Mouse (Mus musculus) megakaryocyte-erythroid progenitor cell, adult 5-6 weeks (primary cell): ENCODE measurements around the gene Nfkbiz. TPM values are rescaled to one million over a fixed set of nuclear protein-coding genes. Genes with fewer than 3 reads are reported as not detected.

Experiments used
- total RNA-seq, 2 experiments: library from RNA; stranded (forward) in 1 of 2; stranded (reverse) in 1 of 2; fragments of 200-1000, 215-1000 nt in 1 of 2; fragments of >200 nt in 1 of 2; fragmentation: Nextera tagmentation in 1 of 2; gene quantifications; 2 replicates each; pipeline ENCODE4 v1.2.3; 2014 to 2017

Nfkbiz gene
- total RNA-seq, 2 experiments from 2014 or later: 3.5 to 9.4 TPM

Other genes with a start within 250 kb of the Nfkbiz start
- gene Nxpe3, start 56.4 kb upstream of the Nfkbiz start, total RNA-seq (2014; fragmentation: Nextera tagmentation): 4.5 and 5.4 TPM in 2 replicates
- 6.1 and 7.2 TPM in 2 replicates for gene Nxpe3, start 56.4 kb upstream of the Nfkbiz start, total RNA-seq (2017)
- 19.2 and 21.7 TPM in 2 replicates for gene Cep97, start 96.0 kb upstream of the Nfkbiz start, total RNA-seq (2014; fragmentation: Nextera tagmentation)
- gene Cep97, start 96.0 kb upstream of the Nfkbiz start, total RNA-seq (2017): 15.8 and 32.9 TPM in 2 replicates
- 2,115 and 2,210 TPM in 2 replicates for gene Rpl24, start 127.4 kb upstream of the Nfkbiz start, total RNA-seq (2014; fragmentation: Nextera tagmentation)
- 2,337 and 2,464 TPM in 2 replicates for gene Rpl24, start 127.4 kb upstream of the Nfkbiz start, total RNA-seq (2017)
- 25.0 and 34.7 TPM in 2 replicates for gene Zbtb11, start 135.0 kb upstream of the Nfkbiz start, total RNA-seq (2014; fragmentation: Nextera tagmentation)
- 44.4 and 53.5 TPM in 2 replicates for gene Zbtb11, start 135.0 kb upstream of the Nfkbiz start, total RNA-seq (2017)
- 124 TPM in 2 replicates for gene Pcnp, start 190.8 kb upstream of the Nfkbiz start, total RNA-seq (2014; fragmentation: Nextera tagmentation)
- gene Pcnp, start 190.8 kb upstream of the Nfkbiz start, total RNA-seq (2017): 128 and 165 TPM in 2 replicates
- 33.1 and 34.0 TPM in 2 replicates for gene Trmt10c, start 198.9 kb upstream of the Nfkbiz start, total RNA-seq (2014; fragmentation: Nextera tagmentation)
- 58.8 and 78.1 TPM in 2 replicates for gene Trmt10c, start 198.9 kb upstream of the Nfkbiz start, total RNA-seq (2017)
- gene Senp7, start 209.4 kb upstream of the Nfkbiz start, total RNA-seq (2014; fragmentation: Nextera tagmentation): 51.8 and 77.3 TPM in 2 replicates
- gene Senp7, start 209.4 kb upstream of the Nfkbiz start, total RNA-seq (2017): 27.9 and 55.7 TPM in 2 replicates